Mouse (Mus musculus) hindbrain, embryonic 12.5 days (tissue): ENCODE measurements around the gene Dlx2. TPM values are rescaled to one million over a fixed set of nuclear protein-coding genes. Genes with fewer than 3 reads are reported as not detected.

Source experiments
- ATAC-seq: fragments of 200-750 bp; cut with Nextera tagmentation; 2 replicates; pipeline ENCODE4 v1.8.0; 2017; ENCODE audit warnings: moderate TSS enrichment; ENCODE audit not compliant: low FRiP score
- H3K27ac ChIP-seq: fragments of 300-500 bp; sonication (generic); 2 replicates; pipeline ENCODE4 v1.5.1; 2016; ENCODE audit warnings: mild to moderate bottlenecking
- H3K27me3 ChIP-seq: fragments of 300-500 bp; sonication (generic); 2 replicates; pipeline ENCODE4 v1.6.1; 2016; ENCODE audit warnings: mild to moderate bottlenecking
- H3K36me3 ChIP-seq: fragments of 300-500 bp; sonication (generic); 2 replicates; pipeline ENCODE4 v1.6.1; 2016; ENCODE audit warnings: mild to moderate bottlenecking
- H3K4me1 ChIP-seq: fragments of 300-500 bp; sonication (generic); 2 replicates; pipeline ENCODE4 v1.6.1; 2016
- H3K4me2 ChIP-seq: fragments of 300-500 bp; sonication (generic); replicated peaks from 2 replicates; pipeline ENCODE4 v1.6.1; 2016; ENCODE audit warnings: mild to moderate bottlenecking
- H3K4me3 ChIP-seq: fragments of 300-500 bp; sonication (generic); 2 replicates; pipeline ENCODE4 v1.5.1; 2016; ENCODE audit warnings: mild to moderate bottlenecking
- H3K9ac ChIP-seq: fragments of 300-500 bp; sonication (generic); 2 replicates; pipeline ENCODE4 v1.6.1; 2016; ENCODE audit warnings: mild to moderate bottlenecking, moderate library complexity
- H3K9me3 ChIP-seq: fragments of 300-500 bp; sonication (generic); replicated peaks from 2 replicates; pipeline ENCODE4 v1.6.1; 2016; ENCODE audit warnings: mild to moderate bottlenecking
- WGBS: fragments of 180-500 bp; shearing (Covaris S2); methylation state at CpG from one replicate; pipeline ENCODE4 v1.1.7; 2016; 5-methylcytosine and 5-hydroxymethylcytosine counted together
- polyA plus RNA-seq: library from polyadenylated mRNA; unstranded; fragments of >200 nt; fragmentation: Nextera tagmentation; extraction: Ambion mirVana; gene quantifications from 2 replicates; pipeline ENCODE4 v1.2.1, GENCODE M21; 2016

The Dlx2 gene
- polyA plus RNA-seq, 1 experiment from 2014 or later = 4.7 TPM

- Histone ChIP-seq H3K4me1 (peaks cover 9% of the 10 kb centered on the region), H3K9ac (no peak overlapping the region), H3K4me3 (no peak overlapping the region), H3K4me2 (no peak overlapping the region), H3K27me3 (peaks cover 93% of the 10 kb centered on the region), H3K36me3 (no peaks in the 10 kb centered on the region), H3K27ac (no peak overlapping the region), H3K9me3 (no peaks in the 10 kb centered on the region)
- no peak for ATAC-seq
- WGBS = 22% methylated on average over 13 of the region's 13 CpGs
Observed at GRCm38 (mm10) chr2:71524763-71525162, 21.8 kb downstream of the Dlx2 start.

- no peak overlapping the region for H3K9ac ChIP-seq
- H3K36me3 ChIP-seq = no peaks in the 10 kb centered on the region
- no peak overlapping the region for H3K4me3 ChIP-seq
- no peaks in the 10 kb centered on the region; the same call in 1 of the 2 replicates for H3K4me1 ChIP-seq
- H3K27me3 ChIP-seq = peaks cover 85% of the 10 kb centered on the region
- 50% methylated on average over 4 of the region's 4 CpGs for WGBS
- H3K9me3 ChIP-seq = no peaks in the 10 kb centered on the region
- H3K4me2 ChIP-seq = no peak overlapping the region
- no peak overlapping the region for H3K27ac ChIP-seq
- ATAC-seq = no peak
Observed at GRCm38 (mm10) chr2:71523431-71523830, 23.1 kb downstream of the Dlx2 start.

GRCm38 (mm10) chr2:71522871-71523270 is 23.7 kb downstream of the Dlx2 start:
- Histone ChIP-seq H3K9ac (no peak overlapping the region), H3K36me3 (no peaks in the 10 kb centered on the region), H3K4me1 (peaks cover 2% of the 10 kb centered on the region; the same call in 1 of the 2 replicates), H3K27me3 (peaks cover 80% of the 10 kb centered on the region), H3K4me2 (no peak overlapping the region), H3K27ac (no peak overlapping the region), H3K9me3 (no peaks in the 10 kb centered on the region), H3K4me3 (no peak overlapping the region)
- ATAC-seq = no peak
- 64% methylated on average over 4 of the region's 4 CpGs for WGBS

- WGBS = 33% methylated on average over 8 of the region's 8 CpGs
- no peaks in the 10 kb centered on the region for H3K9me3 ChIP-seq
- H3K4me2 ChIP-seq = no peak overlapping the region
- H3K4me1 ChIP-seq = peaks cover 12% of the 10 kb centered on the region
- no peak for ATAC-seq
- H3K27me3 ChIP-seq = peaks cover 36% of the 10 kb centered on the region
- H3K36me3 ChIP-seq = no peaks in the 10 kb centered on the region
- H3K27ac ChIP-seq = no peak overlapping the region
- no peak overlapping the region for H3K9ac ChIP-seq
- H3K4me3 ChIP-seq = no peak overlapping the region
Observed at GRCm38 (mm10) chr2:71517466-71518099, 29.0 kb downstream of the Dlx2 start.

- no peak for ATAC-seq
- H3K9me3 ChIP-seq = no peaks in the 10 kb centered on the region
- H3K4me2 ChIP-seq = no peak overlapping the region
- H3K4me1 ChIP-seq = peaks cover 12% of the 10 kb centered on the region
- 22% methylated on average over 4 of the region's 4 CpGs for WGBS
- H3K4me3 ChIP-seq = no peak overlapping the region
- peaks cover 30% of the 10 kb centered on the region for H3K27me3 ChIP-seq
- no peaks in the 10 kb centered on the region for H3K36me3 ChIP-seq
- no peak overlapping the region for H3K27ac ChIP-seq
- no peak overlapping the region for H3K9ac ChIP-seq
Observed at GRCm38 (mm10) chr2:71516995-71517394, 29.6 kb downstream of the Dlx2 start.

GRCm38 (mm10) chr2:71512326-71512725 is 34.2 kb downstream of the Dlx2 start:
- Histone ChIP-seq H3K27me3 (peaks cover 6% of the 10 kb centered on the region; the same call in 1 of the 2 replicates), H3K4me1 (peaks cover 5% of the 10 kb centered on the region), H3K27ac (no peak overlapping the region), H3K4me2 (no peak overlapping the region), H3K9me3 (no peaks in the 10 kb centered on the region), H3K4me3 (no peak overlapping the region), H3K36me3 (no peaks in the 10 kb centered on the region), H3K9ac (no peak overlapping the region)
- WGBS = 81% methylated on average over 9 of the region's 9 CpGs
- peak; percentile 50; the same call in 1 of the 2 replicates for ATAC-seq

- no peak overlapping the region for H3K4me2 ChIP-seq
- no peaks in the 10 kb centered on the region for H3K36me3 ChIP-seq
- whole genome bisulfite sequencing = 84% methylated on average over 7 of the region's 7 CpGs
Observed at GRCm38 (mm10) chr2:71511209-71511608, 35.3 kb downstream of the Dlx2 start.

GRCm38 (mm10) chr2:71504852-71505251 is 41.7 kb downstream of the Dlx2 start:
- 0 out of 2 replicates have a peak, but pooled peaks cover 3% of the 10 kb centered on the region for H3K4me1 ChIP-seq
- no peak overlapping the region for H3K4me3 ChIP-seq
- no peaks in the 10 kb centered on the region for H3K36me3 ChIP-seq
- no peak overlapping the region for H3K4me2 ChIP-seq
- H3K27me3 ChIP-seq = no peaks in the 10 kb centered on the region
- H3K9me3 ChIP-seq = no peaks in the 10 kb centered on the region
- 84% methylated on average over 9 of the region's 9 CpGs for WGBS
- ATAC-seq = no peak
- H3K9ac ChIP-seq = no peak overlapping the region
- H3K27ac ChIP-seq = no peak overlapping the region

More at GRCm38 (mm10) chr2:71511209-71511608, 35.3 kb downstream of the Dlx2 start:
- Histone ChIP-seq H3K9ac (no peak overlapping the region), H3K4me3 (no peak overlapping the region), H3K27me3 (peaks cover 6% of the 10 kb centered on the region; the same call in 1 of the 2 replicates), H3K27ac (no peak overlapping the region), H3K4me1 (0 out of 2 replicates have a peak, but pooled peaks cover 5% of the 10 kb centered on the region), H3K9me3 (no peaks in the 10 kb centered on the region)
- ATAC-seq = no peak

GRCm38 (mm10) chr2:71499276-71500230 is 47.0 kb downstream of the Dlx2 start:
- Histone ChIP-seq H3K4me2 (no peak overlapping the region), H3K27me3 (no peaks in the 10 kb centered on the region), H3K9ac (no peak overlapping the region), H3K9me3 (no peaks in the 10 kb centered on the region), H3K36me3 (no peaks in the 10 kb centered on the region), H3K4me3 (no peak overlapping the region), H3K4me1 (peaks cover 12% of the 10 kb centered on the region), H3K27ac (no peak overlapping the region)
- ATAC-seq = no peak
- 65% methylated on average over 16 of the region's 16 CpGs for WGBS

GRCm38 (mm10) chr2:71497175-71497574 is 49.4 kb downstream of the Dlx2 start:
- no peaks in the 10 kb centered on the region for H3K27me3 ChIP-seq
- peaks cover 19% of the 10 kb centered on the region for H3K4me1 ChIP-seq
- H3K4me2 ChIP-seq = no peak overlapping the region
- 57% methylated on average over 5 of the region's 5 CpGs for WGBS
- no peak overlapping the region for H3K27ac ChIP-seq
- no peaks in the 10 kb centered on the region for H3K9me3 ChIP-seq
- no peak for ATAC-seq
- no peak overlapping the region for H3K4me3 ChIP-seq
- no peak overlapping the region for H3K9ac ChIP-seq
- no peaks in the 10 kb centered on the region for H3K36me3 ChIP-seq

GRCm38 (mm10) chr2:71494971-71495370 is 51.6 kb downstream of the Dlx2 start:
- Histone ChIP-seq H3K27me3 (no peaks in the 10 kb centered on the region), H3K27ac (no peak overlapping the region), H3K4me2 (no peak overlapping the region), H3K4me3 (no peak overlapping the region), H3K9me3 (no peaks in the 10 kb centered on the region), H3K36me3 (no peaks in the 10 kb centered on the region), H3K4me1 (peaks cover 19% of the 10 kb centered on the region), H3K9ac (no peak overlapping the region)
- 19% methylated on average over 4 of the region's 4 CpGs for WGBS
- ATAC-seq = no peak

- H3K9ac ChIP-seq = no peak overlapping the region
- no peak overlapping the region for H3K27ac ChIP-seq
- H3K4me2 ChIP-seq = no peak overlapping the region
- peaks cover 16% of the 10 kb centered on the region for H3K4me1 ChIP-seq
- ATAC-seq = no peak
- no peaks in the 10 kb centered on the region for H3K9me3 ChIP-seq
- H3K4me3 ChIP-seq = no peak overlapping the region
- no peaks in the 10 kb centered on the region for H3K36me3 ChIP-seq
- H3K27me3 ChIP-seq = no peaks in the 10 kb centered on the region
- WGBS = 50% methylated on average over 10 of the region's 10 CpGs
Observed at GRCm38 (mm10) chr2:71494503-71494902, 52.1 kb downstream of the Dlx2 start.
